In genomic region chr5:149702770-149703169, GRCm38 (mm10) we compare ENCODE assay signal across 20 mouse cellular contexts. TPM values are rescaled to one million over a fixed set of nuclear protein-coding genes. Genes with fewer than 3 reads are reported as not detected.
DNase-seq lines count a peak whose midpoint lies in the region; ATAC-seq and TF ChIP-seq lines count a peak whose summit lies in the region.
"Had no signal": no experiment of that assay in that cellular context is flagged by ENCODE, and none has a peak within 500 bp of the region (broad histone marks: within the 10 kb centered on the region; RNA-seq: fewer than 3 reads in every experiment).

No protein-coding gene starts in this region.

- peak; percentile 59 for TF ChIP-seq CTCF in liver, postnatal 0 days (IDR thresholded peaks at IDR 0.05; ENCODE audit: low read depth)

- no peak for ATAC-seq in liver, postnatal 0 days
- ATAC-seq in megakaryocyte-erythroid progenitor cell, adult 5-6 weeks (replicated peaks; ENCODE audit: low FRiP score, low TSS enrichment, poor library complexity, severe bottlenecking) = peak; percentile 35; the same call in 1 of the 2 replicates

- intact Hi-C loops in heart, postnatal 25 days (cut with DNase I) = no loop called here

- H3K9me3 ChIP-seq in liver, postnatal 0 days (ENCODE audit: low read length) = peaks cover 3% of the 10 kb centered on the region; the same call in 1 of the 2 replicates
- H3K9me3 ChIP-seq: limb, embryonic 15.5 days had no signal

- no peak overlapping the region for H3K4me3 ChIP-seq in liver, postnatal 0 days (ENCODE audit: low read depth, low read length)
- H3K4me3 ChIP-seq: embryonic facial prominence, embryonic 12.5 days; forebrain, embryonic 10.5 days; hindbrain, embryonic 13.5 days; kidney, embryonic 15.5 days; limb, embryonic 15.5 days had no signal

- TF ChIP-seq EP300 in liver, postnatal 0 days (IDR thresholded peaks at IDR 0.05; ENCODE audit: low read depth) = no peak

- H3K27ac ChIP-seq in liver, postnatal 0 days (ENCODE audit: low read depth) = no peak overlapping the region
- H3K27ac ChIP-seq: embryonic facial prominence, embryonic 12.5 days; forebrain, embryonic 10.5 days; hindbrain, embryonic 13.5 days; kidney, embryonic 15.5 days; limb, embryonic 15.5 days; macrophage had no signal

- no peak overlapping the region for H3K9ac ChIP-seq in liver, postnatal 0 days (replicated peaks)
- H3K9ac ChIP-seq: embryonic facial prominence, embryonic 12.5 days; hindbrain, embryonic 13.5 days; kidney, embryonic 15.5 days; limb, embryonic 15.5 days had no signal

- no peaks in the 10 kb centered on the region for H3K4me1 ChIP-seq in liver, postnatal 0 days (ENCODE audit: insufficient read depth)
- H3K4me1 ChIP-seq: embryonic facial prominence, embryonic 12.5 days; forebrain, embryonic 10.5 days; hindbrain, embryonic 13.5 days; kidney, embryonic 15.5 days; limb, embryonic 15.5 days had no signal

- DNase-seq in heart, adult 11 months = peak; percentile 31
- DNase-seq in heart, postnatal 25 days (ENCODE audit: low spot score) = no peak
- DNase-seq in liver, postnatal 0 days = no peak
- DNase-seq in liver (no peak), ES-CJ7 (ENCODE audit: low read depth, low spot score) (peak; percentile 59)
- DNase-seq in layer of hippocampus, adult 11-12 months (ENCODE audit: low spot score) = no peak
- no peak for DNase-seq in kidney, postnatal 25 days
- DNase-seq: cerebellum, postnatal 25 days; gastrocnemius, postnatal 10 days; layer of hippocampus, postnatal 36 days; right cerebral cortex, postnatal 14 days had no signal

- H3K36me3 ChIP-seq in liver, postnatal 0 days (replicated peaks; ENCODE audit: insufficient read depth, low read length) = no peaks in the 10 kb centered on the region

- H3K27me3 ChIP-seq in liver, postnatal 0 days (ENCODE audit: insufficient read depth, low read length) = no peaks in the 10 kb centered on the region
- H3K27me3 ChIP-seq: CH12.LX; embryonic facial prominence, embryonic 12.5 days; hindbrain, embryonic 13.5 days; kidney, embryonic 15.5 days; limb, embryonic 15.5 days had no signal

- no peak overlapping the region for H3K4me2 ChIP-seq in liver, postnatal 0 days (ENCODE audit: low read depth, low read length)
- H3K4me2 ChIP-seq: embryonic facial prominence, embryonic 12.5 days; heart, embryonic 11.5 days; hindbrain, embryonic 13.5 days; kidney, embryonic 15.5 days; limb, embryonic 15.5 days had no signal

RNA-seq across cellular contexts. Expression of gene B3glct, which starts 24.7 kb away (rescaled TPM):
- 1 to 10 TPM; 4.6 to 5.7 TPM for total RNA-seq in heart, postnatal 25 days (2021)
- polyA plus RNA-seq in liver, postnatal 0 days (2015; fragmentation: Nextera tagmentation; extraction: Ambion mirVana) = 2.5 TPM in 2 replicates
- total RNA-seq in megakaryocyte-erythroid progenitor cell, adult 5-6 weeks (2014; fragmentation: Nextera tagmentation) = 24.9 and 33.7 TPM in 2 replicates
- 13.9 and 29.8 TPM in 2 replicates for total RNA-seq in megakaryocyte-erythroid progenitor cell, adult 5-6 weeks (2017)

Comparison
In these comparisons a context has a peak if more than half of its experiments do, and no peak if none do; other contexts are left out.
1. DNase-seq: peak in heart, adult 11 months (single experiment) and ES-CJ7 (single experiment); none in heart, postnatal 25 days (single experiment), liver, postnatal 0 days (single experiment), liver (single experiment), layer of hippocampus, adult 11-12 months (single experiment) and kidney, postnatal 25 days (0 of 2).